Mouse (Mus musculus): Measurements from ENCODE around the gene Fgl2. TPM values are rescaled to one million over a fixed set of nuclear protein-coding genes. Genes with fewer than 3 reads are reported as not detected.

The Fgl2 gene
- polyA plus RNA-seq, 2 experiments, result 0.99 to 1.8 TPM

DNA sequence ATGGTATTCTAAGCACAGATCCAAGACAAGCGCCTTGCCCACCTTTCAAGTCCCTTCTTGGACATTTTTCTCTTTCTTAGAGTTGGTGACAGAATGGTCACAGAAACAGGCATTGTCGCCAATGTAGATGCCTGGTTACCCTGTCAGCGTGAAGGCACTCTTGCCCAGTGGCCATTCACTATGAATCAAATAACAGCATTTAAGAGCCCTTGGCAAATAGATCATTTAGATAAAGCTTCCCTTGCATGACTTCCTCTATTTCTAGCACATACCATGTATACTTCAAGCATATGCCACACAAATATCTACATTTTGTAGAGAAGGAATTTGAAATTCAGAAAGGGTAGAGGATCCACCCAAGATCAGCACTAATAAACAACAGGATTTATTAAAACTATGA, 40.9 kb downstream of the Fgl2 start:
- Histone ChIP-seq H3K9ac (ENCODE audit: low read depth, low read length, severe bottlenecking) (no peak overlapping the region), H3K27me3 (ENCODE audit: control insufficient read depth, insufficient read depth, low read length) (no peaks in the 10 kb centered on the region), H3K27ac (replicated peaks; ENCODE audit: low read depth, low read length) (no peak overlapping the region), H3K4me2 (replicated peaks; ENCODE audit: low read depth, low read length, severe bottlenecking) (no peak overlapping the region), H3K36me3 (ENCODE audit: control insufficient read depth, insufficient read depth, low read length) (no peaks in the 10 kb centered on the region), H3K9me3 (ENCODE audit: control insufficient read depth, low read length) (no peaks in the 10 kb centered on the region), H3K4me3 (replicated peaks; ENCODE audit: low read length) (no peak overlapping the region), H3K4me1 (ENCODE audit: control insufficient read depth, insufficient read depth, low read length) (no peaks in the 10 kb centered on the region)
- no peak for ATAC-seq (ENCODE audit: low FRiP score, low read depth)
- 97% methylated on average over 3 of the region's 3 CpGs for WGBS
- TF ChIP-seq POLR2A (IDR thresholded peaks at IDR 0.05; ENCODE audit: borderline replicate concordance, extremely low read depth, insufficient read depth, insufficient read length), result no peak
- DNase-seq (ENCODE audit: low spot score), result no peak

DNA sequence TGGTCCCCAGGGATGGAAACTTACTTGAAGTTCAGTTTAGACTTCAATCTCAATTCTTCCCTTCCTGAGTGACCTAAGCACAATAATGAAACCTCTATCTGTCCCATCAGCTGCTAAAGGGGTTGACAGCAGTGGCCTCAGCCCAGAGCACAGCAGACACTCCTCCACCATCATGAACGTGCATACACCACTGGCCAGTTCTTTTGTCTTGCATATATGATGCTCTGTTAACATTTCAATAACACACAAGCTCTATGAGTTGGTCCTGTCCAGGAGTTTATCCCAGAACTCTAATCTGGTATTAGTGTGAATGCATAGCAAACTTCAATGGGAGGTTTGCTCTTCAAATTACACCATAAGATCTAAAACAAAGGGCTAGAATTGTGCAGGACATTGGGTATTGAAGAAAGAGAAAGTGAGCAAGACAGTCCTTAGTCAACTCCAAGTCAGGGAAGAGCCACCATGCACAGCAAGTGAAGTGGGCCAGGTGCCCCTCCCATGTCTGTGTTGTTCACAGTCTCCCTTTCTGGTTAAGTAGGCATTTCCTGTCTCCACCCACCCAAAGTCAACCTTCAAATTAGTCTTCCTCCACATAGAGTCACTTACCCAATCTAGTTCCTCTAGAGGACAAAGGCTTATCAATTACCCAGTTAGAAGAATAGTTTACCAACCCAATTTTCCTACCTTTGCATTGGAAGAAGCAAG, 41.8 kb downstream of the Fgl2 start:
- H3K27me3 ChIP-seq (ENCODE audit: control insufficient read depth, insufficient read depth, low read length), result no peaks in the 10 kb centered on the region
- no peaks in the 10 kb centered on the region for H3K36me3 ChIP-seq (ENCODE audit: control insufficient read depth, insufficient read depth, low read length)
- TF ChIP-seq POLR2A (IDR thresholded peaks at IDR 0.05; ENCODE audit: borderline replicate concordance, extremely low read depth, insufficient read depth, insufficient read length), result no peak
- no peaks in the 10 kb centered on the region for H3K9me3 ChIP-seq (ENCODE audit: control insufficient read depth, low read length)
- H3K4me1 ChIP-seq (ENCODE audit: control insufficient read depth, insufficient read depth, low read length), result no peaks in the 10 kb centered on the region
- ATAC-seq (ENCODE audit: low FRiP score, low read depth) (no peak), DNase-seq (ENCODE audit: low spot score) (no peak)
- no peak overlapping the region for H3K9ac ChIP-seq (ENCODE audit: low read depth, low read length, severe bottlenecking)
- no peak overlapping the region for H3K4me2 ChIP-seq (replicated peaks; ENCODE audit: low read depth, low read length, severe bottlenecking)
- no peak overlapping the region for H3K27ac ChIP-seq (replicated peaks; ENCODE audit: low read depth, low read length)
- 74% methylated on average over 1 of the region's 1 CpGs for WGBS
- no peak overlapping the region for H3K4me3 ChIP-seq (replicated peaks; ENCODE audit: low read length)

DNA sequence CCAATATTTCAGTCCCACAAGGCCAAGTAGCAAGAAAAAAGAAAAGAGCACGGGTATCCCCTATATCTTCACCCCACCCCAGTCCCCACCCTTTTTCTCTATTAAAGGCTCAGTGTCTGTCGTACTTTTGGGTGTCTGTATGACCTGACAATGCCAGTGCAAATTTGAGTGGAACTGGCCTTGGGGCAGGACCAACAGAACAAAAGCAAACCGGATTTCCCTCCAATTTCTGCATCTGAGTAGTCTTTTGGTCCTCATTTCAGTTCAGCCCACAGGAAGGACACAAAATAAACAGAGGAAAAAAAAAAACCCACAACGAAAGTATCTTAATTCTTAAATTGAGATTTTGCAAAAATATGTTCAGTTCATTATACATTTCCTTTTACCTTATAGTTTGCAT, 46.2 kb downstream of the Fgl2 start:
- ATAC-seq (ENCODE audit: low FRiP score, low read depth) (no peak), DNase-seq (ENCODE audit: low spot score) (no peak)
- Histone ChIP-seq H3K27me3 (ENCODE audit: control insufficient read depth, insufficient read depth, low read length) (no peaks in the 10 kb centered on the region), H3K27ac (replicated peaks; ENCODE audit: low read depth, low read length) (no peak overlapping the region), H3K4me3 (replicated peaks; ENCODE audit: low read length) (no peak overlapping the region), H3K4me1 (ENCODE audit: control insufficient read depth, insufficient read depth, low read length) (no peaks in the 10 kb centered on the region), H3K36me3 (ENCODE audit: control insufficient read depth, insufficient read depth, low read length) (no peaks in the 10 kb centered on the region), H3K4me2 (replicated peaks; ENCODE audit: low read depth, low read length, severe bottlenecking) (no peak overlapping the region), H3K9me3 (ENCODE audit: control insufficient read depth, low read length) (no peaks in the 10 kb centered on the region), H3K9ac (ENCODE audit: low read depth, low read length, severe bottlenecking) (no peak overlapping the region)
- TF ChIP-seq POLR2A (IDR thresholded peaks at IDR 0.05; ENCODE audit: borderline replicate concordance, extremely low read depth, insufficient read depth, insufficient read length), result no peak
- WGBS, result 63% methylated on average over 4 of the region's 4 CpGs

DNA sequence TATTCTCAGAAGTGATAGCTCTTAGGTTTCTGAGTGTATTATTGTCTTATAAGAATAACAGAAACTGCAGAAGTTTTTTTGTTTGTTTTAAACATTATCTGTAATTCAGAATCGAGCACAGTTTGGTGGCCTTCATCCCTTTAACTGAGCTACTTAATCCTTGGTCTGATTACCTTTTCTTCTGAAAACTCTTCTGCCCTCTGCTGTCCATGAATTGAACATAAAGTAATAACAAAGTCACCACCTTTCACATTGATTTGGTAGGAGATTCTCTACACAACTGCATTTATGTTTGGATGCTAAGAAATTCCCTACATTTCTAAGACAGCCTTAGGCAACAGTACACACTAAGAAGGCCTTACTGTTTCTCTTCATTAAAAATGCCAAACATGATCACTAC, 48.2 kb downstream of the Fgl2 start:
- no peak overlapping the region for H3K9ac ChIP-seq (ENCODE audit: low read depth, low read length, severe bottlenecking)
- peak; percentile 26 for DNase-seq (ENCODE audit: low spot score)

DNA sequence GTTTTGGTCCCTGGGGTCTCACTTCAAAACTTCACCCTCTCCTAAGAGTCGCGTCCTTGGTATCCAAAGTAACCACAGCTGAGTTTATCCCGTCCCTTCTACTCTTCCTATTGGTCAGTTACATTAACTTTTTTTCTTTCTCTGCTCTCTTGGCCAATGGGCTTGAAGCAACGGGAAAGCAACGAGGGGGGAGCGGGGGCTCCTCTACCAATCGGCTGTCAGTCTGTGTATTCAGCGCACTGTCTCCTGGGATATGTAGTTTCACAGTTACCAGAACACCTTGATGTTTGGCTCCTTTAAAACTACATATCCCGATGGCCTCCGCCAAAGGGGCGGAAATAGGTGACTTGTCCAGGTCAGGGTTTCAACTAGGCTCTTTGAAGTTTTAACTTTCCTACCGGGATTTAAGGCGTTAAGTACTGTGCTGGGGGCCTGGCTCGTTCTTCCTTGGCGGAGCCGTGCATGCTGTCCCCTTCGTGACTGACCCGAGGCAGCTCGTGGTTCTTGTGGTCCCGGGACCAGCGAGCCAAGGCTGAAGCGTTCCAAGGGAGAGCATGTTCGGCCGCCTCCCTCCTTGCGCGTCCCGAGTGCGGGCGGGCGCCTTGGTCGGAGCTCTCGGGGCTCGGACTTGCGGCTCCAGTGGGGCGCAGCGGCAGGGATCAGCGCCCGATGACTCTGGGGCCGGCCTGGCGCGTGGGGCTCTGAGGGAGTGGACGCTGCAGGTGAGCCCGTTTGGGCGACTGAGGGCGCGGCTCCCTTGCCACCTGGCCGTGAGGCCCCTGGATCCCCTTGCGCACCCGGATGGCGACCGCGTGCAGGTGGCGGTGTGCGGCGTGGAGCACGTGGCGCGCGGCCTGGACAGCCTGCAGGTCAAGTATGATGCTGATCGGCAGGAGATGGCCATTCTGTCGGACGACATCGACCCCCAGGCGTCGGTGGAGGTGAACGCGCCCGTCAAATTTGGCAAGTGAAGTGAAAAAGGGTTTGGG, 52.5 kb downstream of the Fgl2 start, which contains the start of the genes Ccdc146 and Fam185a:
TSS of gene Ccdc146 (minus strand) at position 64 of the 989 bp plus-strand sequence.
TSS of gene Fam185a (plus strand) at position 345 of the 989 bp plus-strand sequence.
- H3K4me1 ChIP-seq (ENCODE audit: control insufficient read depth, insufficient read depth, low read length), result peaks cover 4% of the 10 kb centered on the region; the same call in 1 of the 2 replicates
- H3K27me3 ChIP-seq (ENCODE audit: control insufficient read depth, insufficient read depth, low read length), result no peaks in the 10 kb centered on the region
- under 1% methylated on average over 66 of the region's 68 CpGs for WGBS
- no peaks in the 10 kb centered on the region for H3K36me3 ChIP-seq (ENCODE audit: control insufficient read depth, insufficient read depth, low read length)
- H3K4me2 ChIP-seq (replicated peaks; ENCODE audit: low read depth, low read length, severe bottlenecking), result peak within 1 kb of the TSS; percentile 98
- H3K9ac ChIP-seq (ENCODE audit: low read depth, low read length, severe bottlenecking), result peak within 1 kb of the TSS; percentile 69
- ATAC-seq (ENCODE audit: low FRiP score, low read depth), result peak; percentile 100
- H3K4me3 ChIP-seq (replicated peaks; ENCODE audit: low read length), result peak within 1 kb of the TSS; percentile 81
- no peak for TF ChIP-seq POLR2A (IDR thresholded peaks at IDR 0.05; ENCODE audit: borderline replicate concordance, extremely low read depth, insufficient read depth, insufficient read length)
- H3K9me3 ChIP-seq (ENCODE audit: control insufficient read depth, low read length), result no peaks in the 10 kb centered on the region
- DNase-seq (ENCODE audit: low spot score), result peak; percentile 100
- H3K27ac ChIP-seq (replicated peaks; ENCODE audit: low read depth, low read length), result no peak within 1 kb of the TSS

More for the DNA sequence above, 48.2 kb downstream of the Fgl2 start:
- no peak overlapping the region for H3K4me2 ChIP-seq (replicated peaks; ENCODE audit: low read depth, low read length, severe bottlenecking)
- no peaks in the 10 kb centered on the region for H3K9me3 ChIP-seq (ENCODE audit: control insufficient read depth, low read length)
- 53% methylated on average over 1 of the region's 1 CpGs for WGBS
- no peak overlapping the region for H3K27ac ChIP-seq (replicated peaks; ENCODE audit: low read depth, low read length)
- H3K4me1 ChIP-seq (ENCODE audit: control insufficient read depth, insufficient read depth, low read length), result peaks cover 3% of the 10 kb centered on the region; the same call in 1 of the 2 replicates
- no peak overlapping the region for H3K4me3 ChIP-seq (replicated peaks; ENCODE audit: low read length)
- no peaks in the 10 kb centered on the region for H3K27me3 ChIP-seq (ENCODE audit: control insufficient read depth, insufficient read depth, low read length)
- H3K36me3 ChIP-seq (ENCODE audit: control insufficient read depth, insufficient read depth, low read length), result no peaks in the 10 kb centered on the region
- no peak for ATAC-seq (ENCODE audit: low FRiP score, low read depth)
- TF ChIP-seq POLR2A (IDR thresholded peaks at IDR 0.05; ENCODE audit: borderline replicate concordance, extremely low read depth, insufficient read depth, insufficient read length), result no peak

All from limb, embryonic 14.5 days (tissue).